Mouse (Mus musculus): ENCODE results near the gene Snx21.

Snx21 gene

DNA sequence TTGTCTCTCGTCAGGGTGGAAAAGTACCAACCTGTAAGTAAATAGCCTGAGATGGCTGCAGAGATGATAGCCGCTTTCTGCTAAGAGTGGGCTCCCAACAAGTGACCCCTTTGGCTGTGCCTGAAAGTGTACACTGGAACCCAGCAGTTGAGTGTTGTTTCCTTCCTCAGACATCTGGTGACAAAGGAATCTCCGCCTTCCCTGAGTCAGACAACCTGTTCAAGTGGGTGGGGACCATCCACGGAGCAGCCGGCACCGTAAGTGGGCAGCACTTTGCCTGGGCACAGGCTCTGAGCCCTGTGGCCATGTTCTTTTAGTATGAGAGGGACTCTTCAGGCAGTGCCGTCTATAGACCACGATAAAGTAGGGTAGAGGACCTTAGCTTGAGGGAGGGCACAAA is 14.5 kb upstream of the Snx21 start:
- no peak for DNase-seq

DNA sequence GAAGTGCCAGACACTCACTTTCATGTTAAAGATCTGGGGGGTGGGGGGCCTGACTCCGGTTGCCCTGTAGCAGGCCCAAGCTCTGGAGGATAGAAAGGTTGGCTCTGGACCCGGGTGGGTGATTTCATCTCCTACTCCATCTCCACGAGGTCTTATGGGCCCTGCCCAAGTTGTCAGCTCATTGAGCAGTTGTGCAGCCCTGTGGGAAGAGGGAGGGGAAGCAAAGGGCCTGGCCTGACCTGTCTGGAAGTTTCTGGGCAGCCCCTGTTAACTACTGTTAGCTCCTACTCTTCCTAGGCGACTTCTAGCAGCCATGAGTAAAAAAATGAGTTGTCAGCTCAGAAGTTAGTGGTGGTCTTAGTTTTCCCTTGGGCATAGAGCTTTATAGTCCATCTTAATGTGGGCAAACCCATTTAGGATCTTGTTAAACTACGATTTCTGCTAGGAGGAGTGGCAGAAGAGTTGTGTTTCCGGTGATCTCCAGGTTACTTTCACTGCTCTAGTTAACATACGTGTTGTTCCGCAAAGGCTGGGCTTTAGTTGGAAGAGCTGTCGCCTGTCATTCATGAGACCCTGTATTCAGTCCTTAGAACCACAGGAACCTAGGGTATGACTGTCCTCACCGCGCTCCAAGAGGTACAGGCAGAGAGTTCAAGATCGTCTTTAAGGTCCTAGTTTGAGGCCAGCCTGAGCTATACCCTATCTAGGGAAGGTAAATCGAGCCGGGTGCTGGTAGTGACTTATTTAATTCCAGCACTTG is 12.2 kb upstream of the Snx21 start:
- DNase-seq: no peak

DNA sequence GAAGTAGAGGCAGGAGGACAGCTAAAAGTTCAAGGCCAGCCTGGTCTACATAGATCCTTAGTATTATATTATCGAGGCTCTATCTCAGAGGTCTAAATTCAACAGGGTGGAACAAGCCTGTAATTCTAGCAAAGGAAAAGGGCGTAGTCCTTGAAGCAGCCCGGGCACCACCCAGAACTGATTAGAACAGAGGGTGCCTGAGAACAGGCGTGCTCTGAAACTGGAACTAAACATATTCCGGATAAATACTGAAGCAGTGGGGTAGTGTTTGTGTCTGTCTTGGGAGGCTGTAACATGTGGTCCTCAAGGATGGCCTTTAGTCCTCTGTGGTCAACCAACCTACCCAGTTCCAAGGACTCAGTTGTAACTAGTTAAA is 11.6 kb upstream of the Snx21 start:
- no peak for DNase-seq

DNA sequence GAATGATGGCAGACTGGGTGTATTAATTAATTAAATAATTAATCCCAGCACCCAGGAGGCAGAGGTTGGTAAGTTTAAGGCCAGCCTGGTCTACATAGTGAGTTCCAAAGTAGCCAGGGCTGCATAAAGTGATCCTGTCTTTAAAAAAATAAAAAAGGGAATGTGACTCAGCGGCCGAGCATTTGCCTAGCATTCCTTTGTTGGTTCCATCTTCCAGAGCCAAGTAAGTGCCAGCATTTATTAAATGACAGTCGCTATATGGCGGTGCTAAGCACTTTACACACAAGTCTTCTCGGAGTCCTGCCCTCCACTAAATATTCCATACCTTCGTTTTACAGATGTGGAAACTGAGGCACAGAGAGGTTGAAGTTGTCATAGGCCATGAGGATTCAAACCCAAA is 9.5 kb upstream of the Snx21 start:
- DNase-seq: no peak

DNA sequence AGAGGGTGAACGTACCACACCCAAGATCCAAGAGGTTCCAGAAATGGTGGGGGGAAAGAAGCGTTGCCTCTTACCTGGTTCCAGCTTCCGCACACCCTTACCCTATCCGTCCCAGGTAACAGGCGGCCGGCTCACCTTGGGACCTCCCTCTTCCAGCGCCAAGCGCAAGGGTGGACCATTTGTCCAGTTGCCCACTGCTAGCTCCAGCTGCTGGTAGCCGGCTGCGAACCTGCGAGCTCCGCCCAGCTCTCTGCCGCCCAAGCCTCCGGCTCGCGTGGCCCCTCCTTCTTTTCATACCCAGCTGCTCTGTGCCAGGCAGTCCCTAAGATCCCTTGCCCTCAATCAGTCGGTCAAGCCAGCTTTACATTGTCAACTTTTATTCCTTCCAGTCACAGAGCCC is 8.8 kb upstream of the Snx21 start:
- no peak for DNase-seq

DNA sequence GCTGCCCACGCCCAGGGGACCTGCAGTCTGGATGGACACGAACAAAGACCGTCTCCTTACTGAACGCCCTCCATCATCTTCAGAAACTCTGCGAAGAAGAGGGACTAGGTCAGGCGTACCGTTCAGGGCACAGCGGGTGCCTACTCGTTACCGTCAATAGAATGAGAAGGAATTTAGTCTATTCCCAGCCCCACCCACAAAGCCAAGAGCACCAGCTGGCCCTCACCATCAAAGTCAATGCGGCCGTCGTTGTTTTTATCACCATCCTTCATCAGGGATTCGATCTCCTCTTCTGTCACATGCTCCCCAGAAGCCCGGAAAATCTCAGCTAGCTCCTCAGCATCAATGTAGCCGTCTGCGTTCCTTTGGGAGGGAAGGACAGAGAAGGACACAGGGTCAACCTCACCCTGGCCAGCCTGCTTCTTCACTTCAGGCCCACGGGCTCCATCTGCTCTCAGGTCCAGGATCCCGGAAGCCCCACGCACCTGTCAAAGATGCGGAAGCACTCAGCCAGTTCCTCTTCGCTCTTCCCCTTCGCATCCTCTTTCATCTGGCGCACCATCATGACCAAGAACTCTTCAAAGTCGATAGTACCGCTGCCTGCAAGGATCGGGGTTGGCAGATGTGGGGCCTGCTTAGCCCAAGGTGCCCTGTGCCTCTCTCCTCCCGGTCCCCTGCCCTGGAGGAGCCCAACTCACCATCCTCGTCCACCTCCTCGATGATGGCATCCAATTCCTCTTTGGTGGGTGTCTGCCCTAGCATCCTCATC is 8.2 kb upstream of the Snx21 start:
- DNase-seq: no peak

DNA sequence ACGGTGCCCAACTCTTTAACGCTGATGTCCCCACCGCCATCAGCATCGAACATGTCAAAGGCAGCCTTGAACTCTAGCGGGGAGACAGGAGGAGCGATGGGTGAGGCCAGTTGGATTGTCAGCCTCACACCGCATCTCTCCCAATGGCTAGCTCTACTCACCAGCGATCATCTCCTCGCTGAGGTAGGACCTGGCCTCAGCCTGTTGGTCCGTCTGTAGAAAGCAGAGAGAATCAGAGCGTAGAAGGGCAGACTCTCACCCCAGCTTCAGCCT is 7.7 kb upstream of the Snx21 start:
- no peak for DNase-seq

DNA sequence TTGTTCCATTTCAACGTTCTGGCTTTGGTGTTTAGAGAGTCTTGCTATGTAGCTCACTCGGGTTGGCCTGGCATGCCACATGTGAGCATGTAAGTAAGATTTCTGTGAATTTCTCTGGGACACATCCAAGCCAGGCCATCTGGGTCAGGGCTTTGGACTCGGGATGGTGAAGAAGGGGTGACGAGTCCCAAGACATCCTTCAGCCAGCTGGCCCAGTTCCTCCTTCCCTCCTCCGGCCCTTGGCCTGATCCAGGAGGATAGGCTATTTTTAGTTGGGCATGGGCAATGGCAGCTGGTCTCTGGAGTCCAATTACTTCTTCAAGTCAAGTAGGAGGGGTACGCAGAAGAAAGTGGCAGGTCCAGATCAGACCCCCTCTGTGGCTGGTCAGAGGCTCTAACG is 6.8 kb upstream of the Snx21 start:
- no peak for DNase-seq

DNA sequence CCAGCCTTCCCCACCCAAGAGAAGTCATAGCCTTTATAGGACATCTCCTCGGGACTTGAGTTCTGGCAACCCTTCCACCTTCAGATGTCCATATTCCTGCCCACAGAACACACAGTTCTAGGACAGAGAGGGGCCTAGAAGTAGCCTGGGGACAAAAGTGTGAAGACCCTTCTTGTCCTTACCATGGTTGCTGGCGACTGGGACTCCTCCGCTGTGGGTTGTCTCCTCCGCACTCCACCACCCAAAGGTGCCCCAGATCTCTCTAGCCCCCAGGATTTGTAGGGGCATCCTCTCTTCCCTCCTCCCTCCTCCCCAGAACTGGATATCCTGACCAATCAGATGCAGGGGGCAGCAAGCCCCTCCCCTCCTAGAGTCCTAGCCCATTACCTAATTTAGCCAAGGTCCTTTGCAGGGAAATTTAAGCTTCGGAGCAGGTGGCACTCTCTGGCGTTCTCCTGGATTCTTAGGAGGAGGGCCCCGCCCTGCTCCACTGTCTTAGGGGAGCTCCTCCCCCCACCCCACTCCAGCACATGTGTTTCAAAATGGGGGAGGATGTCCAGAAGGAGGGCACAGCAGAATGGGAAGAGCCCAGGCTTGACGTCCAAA is 6.0 kb upstream of the Snx21 start, which contains the start of gene Tnnc2:
Gene Tnnc2 (minus strand): TSS at position 487 of the 606 bp plus-strand sequence.
- DNase-seq: no peak

DNA sequence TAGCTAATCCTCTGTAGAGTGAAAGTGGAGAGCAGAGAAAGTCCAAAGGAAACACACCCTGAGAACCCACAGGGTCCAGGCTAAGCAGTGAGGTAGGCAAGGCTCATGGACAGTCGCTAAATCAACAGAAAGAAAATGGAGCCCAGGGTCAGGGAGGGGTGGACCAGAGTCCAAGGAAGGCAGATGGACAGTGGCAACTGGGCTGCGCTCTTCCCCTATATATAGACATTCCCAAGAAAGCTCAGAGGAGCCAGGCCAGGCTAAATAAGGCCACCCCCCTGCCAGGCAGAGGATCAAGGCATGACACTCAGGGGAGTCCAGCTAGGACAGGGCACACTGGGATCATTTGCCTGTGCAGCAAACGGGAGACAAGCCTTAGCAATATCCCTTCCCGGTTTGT is 3.7 kb upstream of the Snx21 start:
- DNase-seq: no peak

DNA sequence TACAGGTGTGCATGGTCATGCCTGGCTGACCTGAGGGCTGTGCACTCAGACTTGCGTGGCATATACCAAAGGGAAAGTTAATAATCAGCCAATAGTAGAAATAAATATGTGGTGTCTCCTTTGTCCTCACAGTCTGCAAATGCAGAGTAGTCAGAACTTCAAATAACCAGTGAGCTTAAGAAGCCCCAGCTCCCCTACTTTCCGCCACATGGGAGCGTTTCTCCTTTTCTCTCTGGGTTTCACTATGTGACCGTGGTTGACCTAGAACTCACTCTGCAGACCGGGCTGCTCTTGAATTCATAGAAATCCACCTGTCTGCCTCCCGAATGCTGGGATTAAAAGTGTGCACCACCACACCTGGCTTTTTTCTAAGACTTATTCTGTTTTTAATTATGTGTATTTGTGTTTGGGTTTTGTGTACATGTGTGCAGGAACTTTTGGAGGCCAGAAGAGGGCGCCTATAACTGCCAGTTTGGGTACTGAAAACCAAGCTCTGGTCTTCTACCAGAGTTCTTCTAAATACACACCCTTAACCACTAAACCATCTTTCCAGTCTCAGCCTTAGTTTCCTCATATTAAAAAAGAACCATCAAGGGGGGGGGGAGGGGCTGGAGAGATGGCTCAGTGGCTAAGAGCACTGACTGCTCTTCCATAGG is 1.6 kb upstream of the Snx21 start:
- no peak for DNase-seq

DNA sequence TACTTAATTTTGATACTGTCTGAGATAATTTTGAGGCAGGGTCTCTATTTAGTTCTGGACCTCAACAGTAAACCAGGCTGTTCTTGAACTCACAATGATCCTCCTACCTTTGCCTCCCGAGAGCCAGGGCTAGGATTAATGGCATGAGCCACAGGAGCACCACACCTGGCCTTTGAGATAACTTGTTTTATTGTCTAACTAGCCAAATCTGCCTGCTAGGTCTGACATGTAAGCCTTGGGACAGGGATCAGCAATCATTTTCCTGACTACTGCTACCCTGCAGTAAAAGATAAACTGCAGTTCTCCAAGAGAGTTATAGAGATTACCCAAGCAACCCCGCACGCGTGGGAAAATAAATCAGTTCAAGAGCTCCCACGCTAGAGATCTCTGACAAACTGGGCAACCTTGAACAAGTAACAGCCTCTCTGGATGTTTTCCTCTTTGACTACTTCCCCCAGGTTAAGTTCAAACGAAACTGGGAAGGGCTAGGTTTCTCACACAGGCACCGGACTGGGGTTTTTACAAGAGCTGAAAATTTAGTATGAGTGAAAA is 678 bp upstream of the Snx21 start:
- no peak for DNase-seq

DNA sequence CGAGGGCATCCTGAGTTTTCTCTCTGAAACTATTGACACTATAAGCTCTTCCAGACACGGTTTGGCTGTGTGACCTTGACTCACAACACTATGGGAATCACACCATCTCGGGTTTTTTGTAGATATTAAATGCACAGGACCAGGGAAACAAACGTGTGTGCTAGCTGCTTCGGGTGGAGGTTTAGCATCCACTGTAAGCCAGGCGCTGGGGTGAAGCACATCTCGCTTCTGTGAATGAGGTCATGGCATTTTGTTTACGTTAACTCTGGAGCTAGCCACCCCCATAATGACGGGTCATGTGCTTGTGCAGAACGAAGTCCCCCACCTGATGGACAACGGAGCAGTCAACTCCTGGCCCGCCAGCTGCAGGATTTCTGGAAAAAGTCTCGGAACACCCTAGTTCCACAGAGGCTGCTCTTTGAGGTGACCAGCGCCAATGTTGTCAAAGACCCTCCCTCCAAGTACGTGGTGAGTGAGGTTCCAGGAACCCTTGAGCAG is 814 bp downstream of the Snx21 start:
- no peak for DNase-seq

DNA sequence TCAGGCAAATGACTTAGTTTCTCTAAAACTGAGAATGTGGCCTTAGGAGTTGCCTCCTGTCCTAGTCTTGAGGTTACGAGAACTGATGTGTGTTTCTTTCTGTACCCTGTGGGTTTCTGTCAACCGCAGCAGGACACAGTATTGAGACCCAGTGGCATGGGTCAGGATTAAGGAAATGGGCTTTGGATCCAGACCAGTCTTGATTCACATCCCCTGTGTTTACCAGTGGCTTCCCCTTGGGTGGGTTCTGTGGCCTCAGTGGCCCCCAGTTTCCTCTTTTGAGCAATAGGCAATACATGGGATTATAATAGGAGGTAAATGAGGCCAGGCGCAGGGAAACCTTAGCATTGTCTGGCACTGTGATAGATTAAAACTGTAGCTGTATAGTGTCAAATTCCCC is 1.4 kb downstream of the Snx21 start:
- no peak for DNase-seq

DNA sequence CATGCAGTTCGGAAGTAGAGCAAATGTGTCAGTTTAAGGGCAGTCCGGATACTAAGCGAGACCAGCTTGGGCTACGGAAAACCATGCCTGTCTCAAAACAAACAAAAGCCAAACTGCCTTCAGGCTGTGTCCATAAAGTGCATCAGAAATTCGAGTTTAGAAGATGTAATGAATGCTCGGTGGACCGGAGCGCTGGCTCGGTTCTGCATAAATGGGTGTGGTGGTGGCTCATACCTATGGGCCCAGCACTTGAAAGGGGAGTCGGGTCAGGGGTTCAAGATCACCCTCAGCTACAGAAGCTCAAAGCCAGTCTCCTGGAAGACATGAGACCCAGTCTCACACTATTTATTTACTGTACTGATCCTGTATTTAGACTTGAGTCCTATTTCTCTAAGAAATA is 2.2 kb downstream of the Snx21 start:
- DNase-seq: no peak

DNA sequence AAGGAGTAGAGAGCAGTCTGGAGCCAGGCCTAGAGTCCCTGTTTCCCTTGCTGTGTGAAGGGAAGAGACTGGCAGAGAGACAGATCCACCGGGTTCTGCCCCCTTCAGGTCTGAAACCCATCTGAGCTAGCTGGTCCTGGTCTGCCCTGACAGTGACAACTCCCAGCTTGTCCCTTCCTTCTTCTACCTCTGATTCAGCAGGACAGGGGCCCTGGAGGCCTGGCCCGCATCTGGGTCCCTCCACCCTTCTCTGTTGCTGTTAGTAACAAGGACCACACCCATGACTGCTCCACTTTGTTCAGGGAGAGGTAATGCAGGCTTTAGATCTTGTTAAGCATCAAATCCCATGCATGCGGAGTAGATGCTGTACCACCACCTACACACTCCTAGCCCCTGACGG is 2.8 kb downstream of the Snx21 start:
- no peak for DNase-seq

DNA sequence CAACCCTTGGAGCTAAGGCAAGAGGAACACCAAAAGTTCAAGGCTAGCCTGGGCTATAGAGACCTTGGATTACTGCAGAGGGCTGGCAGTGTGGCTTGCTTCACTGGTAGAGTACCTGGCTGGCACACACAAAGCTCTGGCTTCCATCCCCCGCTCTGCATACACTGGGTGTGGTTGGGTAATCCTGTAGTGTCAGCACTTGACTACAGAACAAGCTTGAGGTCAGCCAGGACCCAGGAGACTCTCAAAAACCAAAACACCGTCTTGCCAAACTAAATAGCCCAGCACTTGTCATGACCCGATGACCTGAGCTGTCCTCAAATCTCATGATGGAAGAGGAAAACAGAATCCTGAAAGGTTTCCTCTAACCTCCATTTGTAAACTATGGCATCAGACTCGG is 4.8 kb downstream of the Snx21 start:
- DNase-seq: no peak

DNA sequence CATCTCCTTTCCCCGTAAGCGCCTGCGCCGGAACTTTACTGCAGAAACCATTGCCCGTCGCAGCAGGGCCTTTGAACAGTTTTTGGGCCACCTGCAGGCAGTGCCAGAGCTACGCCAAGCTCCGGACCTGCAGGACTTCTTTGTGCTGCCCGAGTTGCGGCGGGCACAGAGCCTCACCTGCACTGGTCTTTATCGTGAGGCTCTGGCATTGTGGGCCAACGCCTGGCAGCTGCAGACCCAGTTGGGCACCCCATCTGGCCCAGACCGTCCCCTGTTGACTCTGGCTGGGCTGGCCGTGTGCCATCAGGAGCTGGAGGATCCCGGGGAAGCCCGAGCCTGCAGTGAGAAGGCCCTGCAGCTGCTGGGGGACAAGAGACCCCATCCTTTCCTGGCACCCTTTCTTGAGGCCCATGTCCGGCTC is 6.2 kb downstream of the Snx21 start:
- DNase-seq: no peak

DNA sequence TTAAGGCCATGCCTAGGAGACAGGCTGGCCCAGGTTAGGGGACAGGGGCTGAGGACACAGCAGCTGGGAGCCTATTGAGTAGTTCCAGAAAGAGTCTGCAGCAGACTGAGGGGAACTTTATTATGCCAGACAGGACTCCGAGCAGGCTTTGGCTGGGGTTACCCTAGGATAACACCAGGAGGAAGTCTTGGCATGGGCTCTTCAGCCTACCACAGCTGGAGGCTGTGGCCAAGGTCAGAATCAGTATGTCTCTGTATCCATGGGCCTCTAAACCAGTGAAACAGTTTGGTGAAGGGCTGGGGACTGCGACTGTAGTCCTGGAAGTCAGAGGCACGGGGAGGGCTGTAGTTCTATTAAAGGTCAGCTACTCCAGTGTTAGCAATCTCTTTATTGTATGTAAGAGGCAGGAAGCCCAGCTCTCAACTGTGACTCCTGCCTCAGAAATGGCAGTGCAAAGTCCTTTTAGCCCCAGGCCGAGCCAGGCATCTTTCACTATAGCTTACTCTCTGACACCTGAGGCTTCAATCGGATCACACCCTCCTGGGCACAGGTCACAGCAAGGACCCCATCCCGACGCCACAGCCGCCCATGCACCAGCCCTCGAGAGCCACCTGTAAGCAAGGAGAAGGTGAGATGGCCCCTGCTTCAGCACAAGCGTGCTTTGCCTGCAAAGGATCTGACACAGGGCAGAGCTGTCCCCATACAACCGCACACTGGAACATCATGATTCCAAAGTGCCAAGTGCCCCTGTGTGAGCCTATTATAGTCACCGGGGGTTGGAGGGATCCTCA is 7.0 kb downstream of the Snx21 start:
- no peak for DNase-seq

DNA sequence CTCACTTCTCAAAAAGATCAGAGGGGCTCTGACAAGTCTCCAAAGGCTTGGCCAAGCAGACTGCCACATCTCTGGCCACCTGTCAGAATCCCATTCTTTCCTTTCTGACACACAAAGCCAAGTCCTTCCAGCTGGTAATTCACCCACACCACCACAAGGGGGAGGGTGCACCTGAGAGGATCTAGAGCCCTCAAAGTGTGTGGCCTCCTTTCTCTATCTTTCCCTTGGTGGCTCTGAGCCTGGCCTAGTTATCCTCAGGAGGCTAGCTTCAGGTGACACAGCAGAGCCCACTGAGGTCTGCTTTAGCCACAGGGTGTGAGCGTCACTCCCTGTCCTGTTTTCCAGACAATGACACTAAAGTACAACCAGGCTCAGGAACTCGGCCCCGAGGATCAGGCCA is 7.6 kb downstream of the Snx21 start:
- DNase-seq: peak; percentile 66

DNA sequence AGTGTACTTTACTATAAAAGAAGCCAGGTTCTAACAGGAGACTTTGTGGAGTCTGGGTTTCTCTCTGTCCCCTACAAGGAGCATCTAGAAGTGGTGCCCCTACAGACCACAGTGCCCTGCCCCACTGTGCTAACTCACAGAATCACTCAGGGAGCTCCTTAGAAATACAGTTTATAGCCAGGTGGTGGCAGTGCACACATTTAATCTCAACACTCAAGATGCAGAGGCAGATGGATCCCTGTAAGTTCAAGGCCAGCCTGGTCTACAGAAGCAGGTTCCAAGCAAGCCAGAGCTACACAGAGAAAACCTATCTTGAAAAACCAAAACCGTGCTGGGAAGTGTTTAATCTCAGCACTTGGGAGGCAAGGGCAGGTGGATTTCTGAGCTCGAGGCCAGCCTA is 8.1 kb downstream of the Snx21 start:
- DNase-seq: no peak

DNA sequence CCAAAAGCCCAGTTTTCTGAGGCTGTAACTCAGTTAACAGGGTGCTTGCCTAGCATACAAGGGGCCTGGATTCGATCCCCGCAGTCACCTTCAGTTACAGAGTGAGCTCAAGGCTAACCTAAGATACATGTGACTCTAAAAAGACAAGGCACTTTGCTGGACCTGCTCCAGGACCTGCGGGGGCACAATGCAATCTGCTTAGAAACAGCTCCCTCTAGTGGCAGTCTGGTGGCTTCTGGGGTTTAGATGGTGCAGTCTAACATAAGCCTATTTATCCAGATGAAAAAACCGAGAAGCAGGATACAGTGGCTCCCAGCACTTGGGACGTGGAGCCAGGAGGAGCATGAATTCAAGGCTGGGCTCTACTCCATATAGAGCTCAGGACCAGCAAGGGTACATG is 8.7 kb downstream of the Snx21 start:
- peak; percentile 66 for DNase-seq

DNA sequence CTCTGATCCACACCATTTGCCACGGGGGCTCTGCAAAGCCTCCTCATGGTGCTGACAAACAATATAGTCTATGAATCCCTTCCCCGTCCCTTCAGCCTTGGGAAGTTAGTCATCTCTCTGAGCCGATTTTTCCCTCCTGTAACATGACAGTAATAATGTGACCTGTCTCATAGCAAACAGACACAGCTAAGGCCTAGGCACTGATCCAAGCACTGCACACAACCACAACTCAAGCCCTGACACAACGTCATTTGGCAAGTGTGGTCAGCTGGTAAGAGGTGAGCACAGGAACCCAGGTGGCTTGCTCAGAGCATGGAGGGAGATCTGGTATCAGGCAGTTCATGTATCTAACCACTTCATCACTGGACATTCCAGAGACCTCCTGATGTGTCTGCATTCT is 10.2 kb downstream of the Snx21 start:
- DNase-seq: no peak

All from thymus, postnatal 25 days (tissue).